Mouse (Mus musculus) hindbrain, embryonic 11.5 days (tissue): ENCODE measurements around the gene Galnt2. TPM values are rescaled to one million over a fixed set of nuclear protein-coding genes. Genes with fewer than 3 reads are reported as not detected.

Source experiments
- ATAC-seq: fragments of 200-750 bp; cut with Nextera tagmentation; 2 replicates; pipeline ENCODE4 v1.8.0; 2017; ENCODE audit warnings: mild to moderate bottlenecking, moderate TSS enrichment, moderate library complexity; ENCODE audit not compliant: low FRiP score
- DNase-seq: peaks from one replicate; pipeline ENCODE4 v3.0.0-alpha.2; 2015; ENCODE audit warnings: low spot score
- H3K27ac ChIP-seq: fragments of 300-500 bp; sonication (generic); 2 replicates; pipeline ENCODE4 v1.5.1; 2014; ENCODE audit warnings: mild to moderate bottlenecking, low read depth, low read length
- H3K27me3 ChIP-seq: fragments of 300-500 bp; sonication (generic); 2 replicates; pipeline ENCODE4 v1.6.1; 2014; ENCODE audit warnings: mild to moderate bottlenecking, low read length, moderate library complexity, mixed read lengths; ENCODE audit not compliant: control insufficient read depth, insufficient read depth
- H3K36me3 ChIP-seq: fragments of 300-500 bp; sonication (generic); 2 replicates; pipeline ENCODE4 v1.6.1; 2014; ENCODE audit warnings: mild to moderate bottlenecking, low read length, moderate library complexity, mixed read lengths; ENCODE audit not compliant: control insufficient read depth, insufficient read depth
- H3K4me1 ChIP-seq: fragments of 300-500 bp; sonication (generic); replicated peaks from 2 replicates; pipeline ENCODE4 v1.6.1; 2014; ENCODE audit warnings: low read length, mixed read lengths; ENCODE audit not compliant: control insufficient read depth, insufficient read depth
- H3K4me2 ChIP-seq: fragments of 300-500 bp; sonication (generic); replicated peaks from 2 replicates; pipeline ENCODE4 v1.6.1; 2014; ENCODE audit warnings: mild to moderate bottlenecking, low read depth, low read length
- H3K4me3 ChIP-seq: fragments of 300-500 bp; sonication (generic); 2 replicates; pipeline ENCODE4 v1.5.1; 2014; ENCODE audit warnings: low read depth, low read length
- H3K9ac ChIP-seq: fragments of 300-500 bp; sonication (generic); 2 replicates; pipeline ENCODE4 v1.6.1; 2014; ENCODE audit warnings: low read depth, low read length
- H3K9me3 ChIP-seq: fragments of 300-500 bp; sonication (generic); 2 replicates; pipeline ENCODE4 v1.6.1; 2016; ENCODE audit warnings: low read length; ENCODE audit not compliant: control insufficient read depth
- WGBS: fragments of 180-500 bp; shearing (Covaris S2); extraction: QIAGEN DNeasy Blood & Tissue Kit; methylation state at CpG from one replicate; pipeline ENCODE4 v1.1.7; 2014; 5-methylcytosine and 5-hydroxymethylcytosine counted together
- polyA plus RNA-seq: library from polyadenylated mRNA; unstranded; fragments of >200 nt; fragmentation: Nextera tagmentation; extraction: Ambion mirVana; gene quantifications from 2 replicates; pipeline ENCODE4 v1.2.1, GENCODE M21; 2014

Gene Galnt2
- polyA plus RNA-seq, 1 experiment from 2014 or later, result 47.0 TPM

DNA sequence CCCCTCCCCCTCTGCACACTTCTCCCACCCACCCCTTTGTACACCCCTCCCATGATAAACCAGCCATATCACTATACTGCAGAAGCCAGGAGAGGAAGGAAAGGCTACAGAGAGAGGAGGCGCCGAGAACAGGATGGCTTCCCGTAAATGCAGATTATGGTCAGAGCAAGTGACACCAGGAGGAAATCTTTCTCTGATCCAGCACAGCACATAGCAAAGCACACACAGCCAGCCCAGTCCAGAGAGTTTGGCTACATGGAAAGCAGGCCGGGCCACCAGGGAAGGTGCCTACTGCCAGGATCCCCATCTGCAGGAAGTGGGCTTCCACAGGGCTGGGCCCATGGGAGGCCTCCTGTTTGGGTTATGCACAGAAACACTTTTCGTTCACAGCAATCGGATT is 63.2 kb downstream of the Galnt2 start:
- Histone ChIP-seq H3K27me3 (no peaks in the 10 kb centered on the region), H3K36me3 (no peaks in the 10 kb centered on the region), H3K4me1 (no peaks in the 10 kb centered on the region; the same call in 1 of the 2 replicates), H3K9ac (no peak overlapping the region), H3K27ac (peak overlapping the region; percentile 61; the same call in 1 of the 2 replicates), H3K9me3 (no peaks in the 10 kb centered on the region), H3K4me3 (no peak overlapping the region), H3K4me2 (no peak overlapping the region)
- DNase-seq (no peak), ATAC-seq (no peak)
- WGBS, result 72% methylated on average over 6 of the region's 6 CpGs

GRCm38 (mm10) chr8:124294900-124295299 is 63.7 kb downstream of the Galnt2 start:
- ATAC-seq (peak; percentile 47; the same call in 1 of the 2 replicates), DNase-seq (no peak)
- H3K27me3 ChIP-seq, result no peaks in the 10 kb centered on the region

GRCm38 (mm10) chr8:124295357-124295756 is 64.2 kb downstream of the Galnt2 start:
- H3K9ac ChIP-seq, result no peak overlapping the region
- ATAC-seq, result no peak
- H3K27me3 ChIP-seq, result no peaks in the 10 kb centered on the region
- H3K9me3 ChIP-seq, result no peaks in the 10 kb centered on the region
- no peak overlapping the region for H3K27ac ChIP-seq
- H3K4me3 ChIP-seq, result no peak overlapping the region
- no peak overlapping the region for H3K4me2 ChIP-seq
- DNase-seq, result no peak
- no peaks in the 10 kb centered on the region for H3K36me3 ChIP-seq
- WGBS, result 91% methylated on average over 6 of the region's 6 CpGs
- no peaks in the 10 kb centered on the region; the same call in 1 of the 2 replicates for H3K4me1 ChIP-seq

More at GRCm38 (mm10) chr8:124294900-124295299, 63.7 kb downstream of the Galnt2 start:
- H3K36me3 ChIP-seq, result no peaks in the 10 kb centered on the region
- no peak overlapping the region for H3K4me2 ChIP-seq
- no peaks in the 10 kb centered on the region for H3K9me3 ChIP-seq
- H3K27ac ChIP-seq, result no peak overlapping the region
- H3K4me1 ChIP-seq, result no peaks in the 10 kb centered on the region; the same call in 1 of the 2 replicates
- H3K9ac ChIP-seq, result no peak overlapping the region
- 77% methylated on average over 10 of the region's 10 CpGs for WGBS
- no peak overlapping the region for H3K4me3 ChIP-seq

DNA sequence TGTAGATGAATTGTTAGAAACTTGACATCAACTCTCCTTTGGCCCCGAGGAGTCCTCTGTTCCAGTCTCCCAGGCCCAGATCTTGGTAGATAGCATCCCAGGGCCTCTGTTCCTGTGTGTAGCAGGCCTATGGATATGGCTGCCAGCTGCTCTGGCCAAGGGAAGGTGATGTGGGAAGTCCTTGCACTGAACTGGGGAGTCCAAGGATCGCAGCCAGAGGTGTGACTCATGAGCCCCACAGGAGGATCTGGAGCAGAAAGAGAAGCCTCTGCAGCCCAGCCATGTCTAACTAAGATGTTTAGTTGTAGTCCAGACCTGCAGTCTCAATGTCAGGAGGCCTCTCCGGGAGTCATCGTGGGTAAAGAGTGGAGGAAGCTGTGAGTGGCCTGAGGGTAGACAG is 70.3 kb downstream of the Galnt2 start:
- H3K9me3 ChIP-seq, result no peaks in the 10 kb centered on the region
- H3K4me1 ChIP-seq, result no peaks in the 10 kb centered on the region
- no peak overlapping the region for H3K27ac ChIP-seq
- H3K27me3 ChIP-seq, result no peaks in the 10 kb centered on the region
- H3K36me3 ChIP-seq, result no peaks in the 10 kb centered on the region
- H3K4me3 ChIP-seq, result no peak overlapping the region
- no peak overlapping the region for H3K4me2 ChIP-seq
- DNase-seq (no peak), ATAC-seq (no peak)
- WGBS, result 93% methylated on average over 4 of the region's 4 CpGs
- no peak overlapping the region for H3K9ac ChIP-seq

- ATAC-seq (no peak), DNase-seq (no peak)
- Histone ChIP-seq H3K4me3 (no peak overlapping the region), H3K4me1 (no peaks in the 10 kb centered on the region), H3K27ac (no peak overlapping the region), H3K9ac (no peak overlapping the region), H3K27me3 (no peaks in the 10 kb centered on the region), H3K4me2 (no peak overlapping the region), H3K9me3 (no peaks in the 10 kb centered on the region), H3K36me3 (no peaks in the 10 kb centered on the region)
- WGBS, result 86% methylated on average over 7 of the region's 7 CpGs
Measured at GRCm38 (mm10) chr8:124301935-124302555, 70.9 kb downstream of the Galnt2 start.

GRCm38 (mm10) chr8:124303211-124303902 is 72.2 kb downstream of the Galnt2 start:
- Histone ChIP-seq H3K36me3 (no peaks in the 10 kb centered on the region), H3K4me2 (no peak overlapping the region), H3K4me1 (no peaks in the 10 kb centered on the region), H3K4me3 (no peak overlapping the region), H3K9me3 (no peaks in the 10 kb centered on the region), H3K27ac (no peak overlapping the region), H3K27me3 (no peaks in the 10 kb centered on the region), H3K9ac (no peak overlapping the region)
- 86% methylated on average over 15 of the region's 15 CpGs for WGBS
- ATAC-seq (no peak), DNase-seq (no peak)

DNA sequence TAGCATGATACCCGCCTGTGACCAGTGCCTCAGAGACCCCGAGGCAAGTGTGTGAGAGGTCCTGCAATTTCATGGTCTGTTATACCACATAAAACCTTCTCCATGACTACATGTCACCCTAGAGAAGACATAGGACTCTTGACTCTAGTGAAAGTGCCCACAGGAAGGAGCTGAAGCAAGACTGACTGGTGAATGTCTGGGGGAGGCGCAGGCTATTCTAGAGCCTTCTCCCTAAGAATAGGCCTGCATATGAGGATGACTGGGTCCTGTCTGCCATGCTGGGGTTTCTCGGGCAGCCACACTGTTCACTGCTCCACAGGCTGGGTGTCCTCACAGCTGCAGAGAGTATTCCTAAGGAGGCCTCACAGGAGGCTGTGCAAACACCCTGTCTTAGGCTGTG is 73.0 kb downstream of the Galnt2 start:
- WGBS, result 66% methylated on average over 4 of the region's 4 CpGs
- Histone ChIP-seq H3K27me3 (no peaks in the 10 kb centered on the region), H3K4me2 (no peak overlapping the region), H3K36me3 (no peaks in the 10 kb centered on the region), H3K4me1 (no peaks in the 10 kb centered on the region), H3K9ac (no peak overlapping the region), H3K4me3 (no peak overlapping the region), H3K27ac (no peak overlapping the region), H3K9me3 (no peaks in the 10 kb centered on the region)
- DNase-seq (no peak), ATAC-seq (no peak)

DNA sequence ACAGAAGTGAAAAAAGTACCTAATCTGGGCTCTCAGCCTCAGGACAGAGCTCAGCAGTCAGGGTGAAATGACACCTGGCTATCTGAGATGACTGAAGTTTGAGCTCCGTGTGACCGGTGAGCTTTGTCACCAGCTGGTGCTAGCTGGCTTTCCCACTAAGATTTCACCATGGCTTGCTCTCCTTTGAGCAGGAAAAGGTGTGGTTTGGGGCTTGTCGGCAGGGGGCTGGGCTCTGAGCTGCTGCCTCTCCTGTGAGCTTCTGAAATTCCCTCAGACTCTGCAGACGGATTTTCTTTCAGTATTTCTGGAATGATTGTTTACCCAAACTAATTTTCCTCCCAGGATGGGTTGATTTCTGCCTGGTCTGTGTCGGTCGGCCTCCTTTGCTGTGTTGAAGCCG is 75.4 kb downstream of the Galnt2 start:
- H3K4me2 ChIP-seq, result no peak overlapping the region
- H3K4me3 ChIP-seq, result no peak overlapping the region
- 69% methylated on average over 7 of the region's 7 CpGs for WGBS
- ATAC-seq (no peak), DNase-seq (no peak)
- H3K27ac ChIP-seq, result no peak overlapping the region
- H3K9me3 ChIP-seq, result no peaks in the 10 kb centered on the region
- H3K4me1 ChIP-seq, result no peaks in the 10 kb centered on the region
- no peaks in the 10 kb centered on the region for H3K36me3 ChIP-seq
- H3K27me3 ChIP-seq, result no peaks in the 10 kb centered on the region
- H3K9ac ChIP-seq, result no peak overlapping the region

- H3K27ac ChIP-seq, result no peak overlapping the region
- DNase-seq (no peak), ATAC-seq (no peak)
- no peaks in the 10 kb centered on the region for H3K36me3 ChIP-seq
- no peak overlapping the region for H3K9ac ChIP-seq
- H3K9me3 ChIP-seq, result no peaks in the 10 kb centered on the region
- no peaks in the 10 kb centered on the region for H3K27me3 ChIP-seq
- H3K4me3 ChIP-seq, result no peak overlapping the region
- H3K4me2 ChIP-seq, result no peak overlapping the region
- WGBS, result 90% methylated on average over 10 of the region's 10 CpGs
- no peaks in the 10 kb centered on the region for H3K4me1 ChIP-seq
Measured at GRCm38 (mm10) chr8:124307700-124308099, 76.5 kb downstream of the Galnt2 start.
